Mouse (Mus musculus): ENCODE results near the gene E2f6.

The E2f6 gene

DNA sequence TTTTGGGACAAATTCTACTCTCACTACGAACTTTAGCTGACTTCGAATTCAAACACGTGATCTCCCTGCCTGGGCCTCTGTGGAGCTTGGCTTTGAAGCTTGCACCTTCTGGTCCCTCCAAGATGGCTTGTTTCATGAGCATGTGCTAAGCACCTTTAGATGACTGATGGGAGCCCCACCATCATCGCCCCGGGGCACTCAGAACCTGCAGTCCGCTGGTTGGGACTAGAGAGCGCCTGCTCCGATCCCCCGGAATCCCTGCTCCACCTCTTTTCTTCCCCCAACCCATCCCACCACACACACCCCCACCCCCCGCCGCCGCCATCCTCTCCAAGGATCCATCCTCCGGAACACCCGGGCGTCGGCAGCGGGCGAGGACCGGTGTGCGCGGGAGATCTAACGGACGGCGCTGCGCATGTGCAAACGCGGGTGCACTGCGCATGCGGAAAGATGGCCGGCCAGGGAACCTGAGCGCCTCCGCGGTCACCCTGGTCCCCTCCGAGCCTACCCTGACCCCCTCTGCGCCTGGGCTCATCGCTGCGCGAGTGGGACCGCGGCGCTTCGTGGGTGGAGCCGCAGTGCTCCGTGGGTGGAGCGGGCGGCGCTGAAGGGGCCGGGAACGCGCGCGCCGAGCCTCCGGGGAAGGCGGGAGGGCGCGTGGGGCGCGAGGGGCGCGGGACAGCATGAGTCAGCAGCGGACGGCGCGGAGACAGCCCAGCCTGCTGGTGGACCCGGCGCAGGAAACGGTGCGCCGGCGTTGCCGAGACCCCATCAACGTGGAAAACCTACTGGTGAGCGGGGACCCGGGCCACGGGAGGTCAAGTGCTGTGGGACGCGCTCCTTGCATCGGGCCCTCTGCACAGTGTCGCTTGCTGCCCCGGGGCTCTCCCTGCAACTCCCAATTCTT lies at the start of gene E2f6:
Gene E2f6 (plus strand): TSS at position 439 of the 907 bp plus-strand sequence.
- peak; percentile 76 for DNase-seq (ENCODE audit: low read depth, low spot score)

DNA sequence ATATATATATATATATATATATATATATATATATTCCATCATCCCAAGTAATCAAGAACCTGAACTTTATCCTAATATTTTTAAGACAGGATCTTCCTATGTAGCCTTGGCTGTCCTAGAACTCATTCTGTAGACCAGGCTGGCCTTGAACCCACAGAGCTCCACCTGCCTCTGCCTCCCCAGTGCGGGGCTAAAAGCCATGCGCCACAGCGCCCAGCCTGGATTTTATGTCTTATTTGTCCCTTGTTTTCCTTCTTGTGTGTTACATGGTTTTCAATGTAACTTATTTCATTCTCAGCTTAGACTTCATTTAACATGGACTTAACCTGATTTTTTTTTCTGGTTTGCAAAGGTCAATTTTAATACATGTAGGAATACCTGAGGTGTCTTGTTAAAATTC lies 49.3 kb upstream of the E2f6 start:
- no peak for DNase-seq (ENCODE audit: low read depth, low spot score)

DNA sequence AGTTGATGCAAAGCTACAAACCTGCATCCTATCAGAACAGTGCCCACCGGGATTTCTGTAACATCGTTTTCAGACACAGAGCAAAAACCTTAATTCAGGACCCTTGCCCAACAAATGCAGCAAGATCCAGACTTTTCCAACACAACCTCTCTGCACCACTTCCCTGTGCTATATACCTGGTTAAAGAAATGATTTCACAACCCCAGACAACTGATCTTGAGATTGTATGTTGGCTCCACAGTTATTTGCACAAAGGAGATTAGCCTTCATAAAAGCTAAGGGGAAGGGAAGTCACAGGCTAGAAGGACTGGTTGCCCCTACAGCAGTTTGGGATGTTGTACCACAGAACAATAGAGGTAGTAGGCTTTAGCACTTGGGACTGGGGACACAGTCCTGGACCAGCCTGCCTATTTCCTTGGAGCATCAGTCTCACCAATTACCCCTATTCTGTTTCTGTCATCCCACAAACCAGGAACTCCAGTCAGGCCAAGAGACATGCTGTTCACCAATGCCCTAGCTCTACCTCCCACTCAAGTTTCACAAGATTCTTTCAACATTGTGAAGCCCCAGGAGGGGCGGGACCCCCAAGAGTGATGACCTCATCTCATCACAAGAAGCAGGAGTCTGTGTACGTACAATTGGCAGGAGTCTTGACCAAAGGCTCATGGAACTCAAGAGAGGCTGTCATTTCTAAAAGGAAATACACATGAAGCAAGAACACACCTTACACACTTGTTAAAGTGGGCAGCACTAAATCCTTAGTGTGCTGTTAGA lies 46.9 kb upstream of the E2f6 start:
- DNase-seq (ENCODE audit: low read depth, low spot score) = no peak

DNA sequence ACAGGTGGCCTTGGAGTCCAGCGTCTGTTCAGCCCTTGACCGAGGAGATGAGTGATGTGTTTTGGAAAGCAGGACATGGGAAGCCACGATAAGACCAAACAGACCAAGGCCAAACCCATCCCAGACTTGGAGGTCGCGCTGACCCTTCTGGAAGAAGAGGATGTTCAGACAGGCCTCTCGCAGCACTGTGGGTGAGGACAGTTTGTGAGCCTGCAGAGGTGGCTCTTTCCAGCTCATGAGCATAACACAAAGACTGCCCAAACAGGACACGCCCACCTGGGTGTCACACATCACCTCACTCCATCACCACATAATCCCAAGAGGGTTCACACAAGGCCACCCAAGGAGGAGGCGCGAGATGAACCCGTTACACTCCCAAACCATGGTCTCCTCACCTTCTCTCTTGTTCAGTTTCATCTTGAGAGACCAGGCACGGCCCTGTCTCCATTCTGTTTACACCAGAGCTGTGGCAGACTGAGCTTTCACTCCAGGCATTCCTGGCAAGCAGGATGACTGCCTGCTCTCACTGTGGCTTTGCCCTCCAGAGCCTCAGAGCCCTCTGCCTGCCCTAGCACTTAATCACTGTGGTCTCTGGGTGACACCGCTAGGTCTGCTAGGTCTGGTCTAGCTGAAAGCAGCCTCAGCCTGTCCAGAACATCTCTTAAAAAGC lies 45.9 kb upstream of the E2f6 start:
- DNase-seq (ENCODE audit: low read depth, low spot score) = no peak

DNA sequence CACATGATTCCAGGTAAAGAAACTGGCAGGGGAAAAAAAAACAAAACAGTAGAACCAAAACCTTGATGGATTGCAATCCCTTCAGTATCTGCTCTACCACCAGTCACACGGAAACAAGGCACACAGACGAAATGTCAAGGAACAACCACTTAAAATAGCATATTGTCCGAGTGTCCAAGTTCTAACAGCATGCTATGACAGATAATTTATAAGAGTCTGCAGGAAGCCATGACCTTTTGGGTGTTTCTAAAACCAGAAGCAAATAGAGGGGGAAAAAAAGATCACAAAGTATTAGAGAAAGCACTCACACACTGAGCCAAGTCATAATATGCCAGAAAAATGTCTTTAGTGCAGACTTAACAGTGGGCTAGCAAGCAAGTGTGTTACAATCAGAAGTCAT lies 42.5 kb upstream of the E2f6 start:
- DNase-seq (ENCODE audit: low read depth, low spot score) = no peak

DNA sequence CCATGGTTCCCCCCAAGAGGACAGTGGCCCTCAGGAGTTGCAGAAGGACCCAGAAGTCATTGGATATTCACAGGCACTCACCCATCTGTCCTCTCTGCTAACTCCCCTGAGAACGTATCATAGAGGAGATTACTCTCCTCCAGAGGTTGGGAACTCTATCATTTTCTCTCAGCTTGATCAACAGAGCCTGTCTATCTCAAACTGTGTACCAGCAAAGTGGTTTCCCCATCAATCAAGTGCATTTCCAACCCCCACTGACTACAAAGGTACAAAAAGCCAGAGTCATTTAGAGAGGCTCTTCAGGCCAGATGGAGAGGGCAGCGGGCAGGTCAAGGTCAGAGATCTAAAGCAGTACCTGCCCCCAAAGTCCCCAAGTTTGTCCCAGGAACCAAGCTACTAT lies 42.1 kb upstream of the E2f6 start:
- no peak for DNase-seq (ENCODE audit: low read depth, low spot score)

DNA sequence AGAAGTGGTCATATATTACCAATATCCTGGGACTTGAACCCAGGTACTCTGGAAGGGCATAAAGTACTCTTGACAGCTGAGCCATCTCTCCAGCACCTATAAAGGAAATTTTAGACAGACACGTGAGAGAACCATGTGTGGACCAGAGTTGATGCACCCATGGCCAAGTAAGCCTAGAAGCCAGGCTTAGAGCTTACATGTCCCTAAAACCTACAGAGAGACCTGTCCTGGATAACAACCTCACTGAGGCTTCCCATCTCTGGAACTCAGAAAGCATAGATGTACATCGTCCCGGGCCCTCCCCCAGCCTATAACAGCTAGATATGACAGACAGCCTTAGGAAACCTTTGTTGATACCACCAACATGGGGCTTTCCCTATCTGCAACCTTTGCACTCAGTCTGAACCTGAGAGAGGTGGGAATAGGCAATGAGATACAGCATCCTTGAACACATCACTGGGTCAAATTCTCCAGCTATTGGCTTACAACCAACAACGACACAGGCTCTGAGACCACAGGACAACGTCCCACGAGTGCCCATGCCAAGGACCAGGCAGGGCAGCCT lies 41.1 kb upstream of the E2f6 start:
- no peak for DNase-seq (ENCODE audit: low read depth, low spot score)

DNA sequence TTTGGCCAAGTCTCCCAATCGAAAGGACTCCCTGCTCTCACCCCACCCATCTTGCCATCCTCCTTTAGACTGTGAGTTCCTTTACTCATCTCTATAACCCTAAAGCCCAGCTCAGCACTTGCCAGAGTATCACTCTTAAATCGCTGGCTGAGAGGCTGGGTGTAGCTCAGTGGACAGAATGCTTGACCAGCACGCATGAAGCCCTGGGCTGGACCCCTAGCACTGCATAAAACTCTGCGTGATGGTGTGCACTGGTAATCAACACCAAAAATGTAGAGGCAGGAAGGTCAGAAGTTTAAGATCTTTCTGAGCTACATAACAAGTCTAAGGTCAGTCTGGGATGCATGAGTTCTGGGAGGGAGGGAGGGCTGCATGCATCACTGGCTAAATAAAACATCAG lies 36.2 kb upstream of the E2f6 start:
- DNase-seq (ENCODE audit: low read depth, low spot score) = no peak

DNA sequence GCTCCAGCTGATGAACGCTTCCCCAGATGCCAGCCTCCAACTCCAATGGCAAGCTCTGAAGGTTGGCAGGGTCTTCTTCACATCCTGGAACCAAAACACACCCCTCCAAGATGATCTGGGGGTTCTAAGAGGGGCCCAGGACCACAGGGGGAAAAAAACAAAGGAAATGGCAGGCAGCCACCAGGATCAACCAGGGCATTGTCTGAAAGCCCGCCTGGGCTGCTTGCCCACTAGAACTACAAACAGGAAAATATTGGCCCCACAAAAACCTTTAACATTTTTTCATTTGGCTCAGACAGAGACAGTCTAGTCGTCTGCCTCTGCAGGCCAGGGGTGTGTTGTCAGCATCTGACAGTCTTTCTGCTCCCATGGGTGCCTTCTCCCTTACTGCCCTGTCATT lies 35.4 kb upstream of the E2f6 start:
- no peak for DNase-seq (ENCODE audit: low read depth, low spot score)

DNA sequence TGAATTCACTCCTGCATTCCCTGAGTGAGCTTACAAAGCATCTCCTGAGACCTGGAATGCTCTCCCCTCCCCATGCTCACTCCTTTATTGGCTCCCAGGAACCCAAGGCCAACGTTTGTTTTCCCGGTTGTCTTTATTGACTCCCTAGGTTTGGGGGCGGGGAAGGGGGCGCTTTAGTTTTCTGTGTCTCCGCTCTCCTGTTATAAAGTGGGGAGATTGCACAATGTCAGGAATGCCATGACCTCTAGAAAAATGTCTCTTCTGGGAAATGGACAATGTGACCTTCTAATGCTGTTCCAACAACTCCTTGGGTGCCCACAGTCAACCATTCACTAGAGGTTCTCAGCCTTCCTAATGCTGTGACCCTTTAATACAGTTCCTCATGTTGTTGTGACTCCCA lies 32.2 kb upstream of the E2f6 start:
- DNase-seq (ENCODE audit: low read depth, low spot score) = no peak

DNA sequence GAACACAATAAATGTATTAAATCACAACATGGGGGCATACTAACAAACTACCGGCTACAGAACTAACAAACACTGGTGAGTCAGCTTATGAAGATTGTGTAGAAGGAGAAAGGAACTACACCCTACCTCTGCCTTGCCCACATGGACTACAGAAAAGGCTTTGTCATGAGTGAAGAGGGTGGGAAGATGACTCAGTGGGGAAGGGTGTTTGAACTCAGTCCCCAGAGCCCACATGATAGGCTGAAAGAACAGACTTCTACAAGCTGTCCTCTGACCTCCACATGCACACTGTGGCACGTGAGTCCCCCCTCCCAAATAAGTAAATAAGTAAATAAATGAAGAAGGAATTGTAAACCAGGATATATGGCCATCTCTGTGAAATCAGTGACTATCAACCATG lies 31.6 kb upstream of the E2f6 start:
- no peak for DNase-seq (ENCODE audit: low read depth, low spot score)

DNA sequence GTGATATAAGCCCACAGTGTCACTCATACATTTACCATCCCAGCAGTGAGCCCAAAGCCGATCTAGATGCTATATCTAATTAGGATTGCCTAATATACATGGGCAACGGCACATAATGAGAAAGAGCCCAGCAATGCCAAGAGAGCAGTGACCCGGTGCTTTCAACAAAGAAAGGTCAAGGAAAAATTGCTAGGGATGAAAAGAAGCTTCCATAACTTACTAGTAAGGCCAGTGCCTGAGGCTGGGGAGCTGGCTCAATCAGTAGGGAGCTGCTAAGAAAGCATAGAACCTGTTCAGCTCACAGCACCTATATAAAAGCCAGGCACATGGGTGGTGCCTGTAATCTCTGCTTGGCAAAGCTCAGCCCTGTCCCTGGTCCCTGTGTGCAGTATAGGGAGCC lies 30.4 kb upstream of the E2f6 start:
- DNase-seq (ENCODE audit: low read depth, low spot score) = no peak

DNA sequence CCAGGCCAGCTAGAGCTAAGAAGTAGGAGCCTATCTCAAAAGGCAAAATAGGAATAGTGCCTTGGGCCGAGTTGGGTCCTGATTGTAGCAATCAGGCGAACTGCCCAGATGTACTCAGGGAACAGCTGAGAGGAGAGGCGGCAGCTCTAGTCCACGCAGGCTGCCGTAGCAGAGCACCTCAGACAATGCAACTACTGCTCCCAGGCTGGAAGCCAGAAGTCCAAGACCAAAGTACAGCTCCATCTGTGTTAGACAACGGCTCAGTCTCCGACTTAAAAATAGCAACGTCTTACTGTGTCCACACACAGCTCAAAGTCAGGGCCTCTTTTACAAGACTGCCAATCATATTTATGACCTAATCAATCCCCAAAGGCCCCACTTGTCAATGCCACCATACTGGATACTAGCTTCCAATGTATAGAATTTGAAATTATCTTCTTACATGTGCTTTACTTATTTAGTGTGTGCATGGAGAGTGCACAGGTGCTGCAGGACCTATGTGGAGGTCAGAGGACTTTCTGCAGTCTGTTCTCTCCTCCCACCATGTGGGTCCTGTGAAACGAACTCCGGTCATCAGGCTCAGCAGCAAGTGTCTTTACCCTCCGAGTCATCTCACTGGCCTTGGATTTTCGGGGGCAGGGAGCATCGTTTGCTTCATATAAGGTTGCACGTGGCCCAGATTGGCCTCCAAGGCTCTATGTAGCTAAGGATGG lies 29.6 kb upstream of the E2f6 start:
- DNase-seq (ENCODE audit: low read depth, low spot score) = no peak

DNA sequence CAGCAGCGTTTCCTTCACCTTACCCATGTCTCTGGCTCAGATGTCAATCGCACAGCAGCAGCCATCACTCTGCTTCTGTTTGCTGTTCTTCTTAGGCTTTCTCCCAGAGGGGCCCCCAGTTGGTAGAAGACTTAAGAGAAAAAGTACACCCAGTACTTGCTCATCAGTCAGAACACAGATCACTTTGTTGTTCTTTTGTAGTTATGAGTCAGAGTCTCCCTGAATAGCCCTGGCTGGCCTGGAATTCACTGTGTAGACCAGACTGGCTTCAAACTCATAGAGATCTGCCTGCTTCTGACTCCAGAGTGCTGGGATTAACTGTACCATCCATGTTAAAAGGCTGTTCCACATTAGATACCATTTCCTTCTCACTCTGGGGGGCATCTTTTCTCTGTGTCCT lies 22.2 kb upstream of the E2f6 start:
- no peak for DNase-seq (ENCODE audit: low read depth, low spot score)

DNA sequence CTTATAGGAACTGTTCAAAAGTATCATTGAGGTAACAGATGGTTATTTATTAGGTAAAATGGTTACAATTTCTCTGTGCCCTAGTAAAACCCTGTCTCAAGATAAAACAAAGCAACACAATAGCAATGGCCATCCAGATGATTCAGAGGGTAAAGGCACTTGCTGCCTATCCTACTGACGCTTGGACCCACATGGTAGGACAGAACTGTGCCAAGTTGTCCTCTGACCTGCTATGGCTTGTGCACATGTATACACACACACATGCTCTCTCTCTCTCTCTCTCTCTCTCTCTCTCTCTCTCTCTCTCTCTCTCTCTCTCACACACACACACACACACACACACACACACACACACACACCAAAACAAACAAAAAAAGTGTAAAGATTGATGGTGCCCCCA lies 21.6 kb upstream of the E2f6 start:
- DNase-seq (ENCODE audit: low read depth, low spot score) = no peak

DNA sequence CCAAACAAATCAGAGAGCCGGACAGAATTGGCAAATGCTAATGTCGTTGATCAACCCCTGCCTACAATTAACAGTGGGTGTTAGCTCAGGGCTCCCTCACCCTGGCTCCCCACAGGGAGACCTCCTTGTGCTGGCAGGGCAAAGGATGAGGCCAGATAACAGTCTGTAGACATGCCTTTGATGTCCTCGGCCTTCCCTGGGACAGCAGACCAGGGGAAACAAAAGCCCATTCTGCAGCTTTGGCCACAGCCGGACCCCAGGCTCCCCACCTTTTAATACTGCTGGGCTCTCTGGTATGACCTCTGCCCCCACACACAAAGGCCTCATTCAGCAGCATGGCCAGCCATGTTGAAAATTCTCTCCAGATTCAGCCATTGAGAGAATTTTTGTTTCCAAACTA lies 21.0 kb upstream of the E2f6 start:
- DNase-seq (ENCODE audit: low read depth, low spot score) = no peak

DNA sequence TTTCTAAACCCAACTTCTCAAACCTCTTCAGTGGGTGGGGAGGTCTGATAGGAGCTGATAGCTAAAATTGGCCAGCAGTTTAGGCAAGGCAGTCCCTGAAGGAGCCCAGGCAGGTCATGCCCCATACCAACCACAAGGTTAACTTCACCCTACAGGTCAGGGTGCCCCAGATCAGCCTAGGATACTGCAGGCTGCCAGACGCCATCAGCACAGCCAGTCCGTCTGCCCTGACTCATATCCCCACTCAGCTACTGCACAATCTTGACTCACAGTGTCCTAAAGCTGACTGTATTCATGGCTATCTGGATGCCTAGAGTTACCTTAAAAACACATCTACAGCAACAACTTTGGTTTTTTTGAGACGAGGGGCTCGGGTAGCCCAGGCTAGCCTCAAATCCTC lies 20.3 kb upstream of the E2f6 start:
- DNase-seq (ENCODE audit: low read depth, low spot score) = no peak

DNA sequence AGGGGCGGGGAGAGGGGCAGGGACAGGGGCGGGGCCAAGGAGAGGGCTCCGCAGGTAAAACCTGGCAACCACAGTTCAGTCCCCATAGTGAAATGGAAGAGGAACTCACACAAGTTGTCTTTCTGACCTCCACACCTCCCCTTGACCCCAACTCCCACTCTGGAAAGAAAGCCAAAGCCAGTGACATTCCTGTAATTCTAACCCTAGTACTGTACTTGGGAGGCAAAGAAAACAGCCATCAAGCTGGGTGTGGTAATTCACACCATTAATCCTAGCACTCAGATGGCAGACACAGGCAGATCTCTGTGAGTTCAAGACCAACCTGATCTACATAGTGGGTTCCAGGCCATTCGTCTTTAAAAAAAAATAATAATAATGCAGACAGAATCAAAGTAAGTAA lies 17.4 kb upstream of the E2f6 start:
- DNase-seq (ENCODE audit: low read depth, low spot score) = no peak

DNA sequence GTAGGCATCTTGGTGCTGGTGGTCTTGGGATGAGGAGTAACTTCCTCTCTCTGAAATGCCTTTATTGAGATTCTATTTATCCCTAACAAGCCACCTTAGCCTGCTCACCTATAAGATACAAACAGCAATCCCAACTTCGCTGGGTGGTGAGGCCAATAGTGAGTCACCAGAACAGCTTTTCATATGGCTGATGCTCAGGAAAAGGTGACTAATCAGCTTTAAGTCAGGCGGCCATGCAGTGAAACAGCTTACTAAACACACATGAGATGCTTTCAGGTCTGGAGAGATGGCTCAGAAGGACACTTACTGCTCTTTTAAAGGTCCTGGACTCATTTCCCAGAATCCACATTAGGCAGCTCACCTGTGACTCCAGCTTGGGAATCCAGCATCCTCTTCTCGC lies 15.0 kb upstream of the E2f6 start:
- DNase-seq (ENCODE audit: low read depth, low spot score) = no peak

DNA sequence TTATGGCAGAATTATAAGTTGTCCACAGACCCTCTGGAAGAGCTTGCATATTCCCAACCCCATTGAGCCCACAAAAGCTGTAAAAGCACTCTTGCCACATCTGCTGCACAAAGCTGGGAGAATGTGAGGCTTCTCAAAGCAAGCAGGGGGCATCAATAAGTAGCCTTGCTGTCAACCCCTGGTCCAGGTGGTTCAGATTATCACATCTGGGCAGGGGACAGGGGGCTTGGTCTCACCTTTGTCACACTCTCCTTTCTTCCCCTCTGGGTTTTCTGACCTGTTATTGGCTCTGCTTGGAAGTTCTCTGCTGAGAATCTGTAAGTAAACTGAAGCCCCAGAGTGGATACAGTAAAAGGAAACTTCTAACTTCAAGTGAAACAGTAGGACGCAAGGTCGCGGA lies 11.9 kb upstream of the E2f6 start:
- DNase-seq (ENCODE audit: low read depth, low spot score) = no peak

DNA sequence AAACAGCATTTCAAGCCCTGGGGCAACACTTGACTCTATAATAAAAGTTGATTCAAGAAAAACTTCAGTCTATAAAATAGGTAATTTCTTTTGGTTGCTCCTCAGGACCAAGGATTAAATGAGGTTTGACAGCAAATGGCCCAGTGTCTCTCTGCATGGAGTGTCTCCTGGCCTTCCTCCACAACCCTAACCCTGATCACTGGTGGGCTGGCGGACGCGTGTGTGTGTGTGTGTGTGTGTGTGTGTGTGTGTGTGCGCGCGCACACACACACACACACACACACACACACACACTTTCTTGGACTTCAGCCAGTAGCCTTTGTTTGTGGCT lies 10.9 kb upstream of the E2f6 start:
- no peak for DNase-seq (ENCODE audit: low read depth, low spot score)
